Mouse (Mus musculus) liver, adult 2 months (tissue): ENCODE data around the gene Arhgef2. TPM values are rescaled to one million over a fixed set of nuclear protein-coding genes. Genes with fewer than 3 reads are reported as not detected.

Experiments
- DNase-seq: peaks from one replicate; pipeline ENCODE4 v3.0.0-alpha.2; 2011; ENCODE audit warnings: low read depth, low spot score; ENCODE audit errors: extremely low read depth
- H3K27ac ChIP-seq: fragments of 200-500 bp; replicated peaks from 2 replicates; pipeline ENCODE4 v1.5.1; 2012; ENCODE audit warnings: low read depth, mild to moderate bottlenecking, control low read depth, inconsistent platforms, low read length; ENCODE audit not compliant: insufficient read depth
- H3K27me3 ChIP-seq: fragments of 200-500 bp; 2 replicates; pipeline ENCODE4 v1.6.1; 2012; ENCODE audit warnings: mild to moderate bottlenecking, moderate library complexity, low read length, inconsistent platforms; ENCODE audit not compliant: control insufficient read depth, insufficient read depth
- H3K36me3 ChIP-seq: fragments of 200-500 bp; 2 replicates; pipeline ENCODE4 v1.6.1; 2012; ENCODE audit warnings: low read length, inconsistent platforms; ENCODE audit not compliant: control insufficient read depth, insufficient read depth
- H3K4me1 ChIP-seq: fragments of 200-500 bp; 2 replicates; pipeline ENCODE4 v1.6.1; 2011; ENCODE audit warnings: low read length; ENCODE audit not compliant: control insufficient read depth, insufficient read depth
- H3K4me3 ChIP-seq: fragments of 200-500 bp; 2 replicates; pipeline ENCODE4 v1.5.1; 2011; ENCODE audit warnings: low read depth, mild to moderate bottlenecking, control low read depth, low read length, moderate library complexity; ENCODE audit not compliant: insufficient read depth
- H3K79me2 ChIP-seq: fragments of 200-500 bp; 2 replicates; pipeline ENCODE4 v1.6.1; 2012; ENCODE audit warnings: inconsistent platforms, mild to moderate bottlenecking, low read length, moderate library complexity; ENCODE audit not compliant: control insufficient read depth, insufficient read depth
- H3K9ac ChIP-seq: fragments of 200-500 bp; 2 replicates; pipeline ENCODE4 v1.6.1; 2012; ENCODE audit warnings: low read depth, mild to moderate bottlenecking, control low read depth, inconsistent platforms, low read length
- CTCF ChIP-seq: fragments of 200-500 bp; IDR thresholded peaks from 2 replicates; pipeline ENCODE4 v1.5.1; 2011; ENCODE audit warnings: low read depth, low read length, control low read depth
- POLR2A ChIP-seq: fragments of 200-500 bp; IDR thresholded peaks from 2 replicates; pipeline ENCODE4 v1.6.1; 2011; ENCODE audit warnings: low read length, control low read depth; ENCODE audit not compliant: insufficient read depth; ENCODE audit errors: extremely low read depth
- WGBS: fragments of 180-500 bp; shearing (Covaris S2); methylation state at CpG from one replicate; pipeline ENCODE4 v1.1.7; 2018; 5-methylcytosine and 5-hydroxymethylcytosine counted together
- polyA plus RNA-seq: library from polyadenylated mRNA; depleted of rRNA; stranded (reverse); fragments of >200 nt; gene quantifications from 2 replicates; pipeline ENCODE4 v1.2.3, GENCODE M21; 2012
- total RNA-seq: library from RNA; depleted of rRNA; stranded (reverse); fragments of >200 nt; gene quantifications from 2 replicates; pipeline ENCODE4 v1.2.3, GENCODE M21; 2014

Gene Arhgef2
- total and polyA plus RNA-seq, 2 experiments, result 2.7 to 4.9 TPM

- peak overlapping the region; percentile 44 for H3K4me3 ChIP-seq
- no peaks in the 10 kb centered on the region for H3K36me3 ChIP-seq
- TF ChIP-seq POLR2A, result no peak
- no peak for TF ChIP-seq CTCF
- WGBS, result 57% methylated on average over 15 of the region's 15 CpGs
- no peak for DNase-seq
- 0 out of 2 replicates have a peak, but pooled peaks cover 7% of the 10 kb centered on the region for H3K27me3 ChIP-seq
- H3K4me1 ChIP-seq, result peaks cover 8% of the 10 kb centered on the region
- peaks cover 3% of the 10 kb centered on the region; the same call in 1 of the 2 replicates for H3K79me2 ChIP-seq
- peak overlapping the region; percentile 31 for H3K9ac ChIP-seq
- peak overlapping the region; percentile 60 for H3K27ac ChIP-seq
These were observed 17.8 kb downstream of the Arhgef2 start for GRCm38 (mm10) chr3:88623346-88624135.

- H3K9ac ChIP-seq, result peak overlapping the region; percentile 32; the same call in 1 of the 2 replicates
- 0 out of 2 replicates have a peak, but pooled peaks cover 7% of the 10 kb centered on the region for H3K27me3 ChIP-seq
- H3K36me3 ChIP-seq, result no peaks in the 10 kb centered on the region
- peaks cover 8% of the 10 kb centered on the region for H3K4me1 ChIP-seq
- H3K79me2 ChIP-seq, result peaks cover 3% of the 10 kb centered on the region; the same call in 1 of the 2 replicates
- WGBS, result 31% methylated on average over 4 of the region's 4 CpGs
- no peak overlapping the region for H3K27ac ChIP-seq
- DNase-seq, result no peak
- no peak overlapping the region for H3K4me3 ChIP-seq
- TF ChIP-seq POLR2A (no peak), CTCF (no peak)
These were observed 18.6 kb downstream of the Arhgef2 start for GRCm38 (mm10) chr3:88624324-88624723.

GRCm38 (mm10) chr3:88624951-88625350 is 19.2 kb downstream of the Arhgef2 start:
- H3K9ac ChIP-seq, result no peak overlapping the region
- no peak for TF ChIP-seq CTCF
- no peak for TF ChIP-seq POLR2A
- no peak for DNase-seq
- no peak overlapping the region for H3K27ac ChIP-seq
- H3K36me3 ChIP-seq, result no peaks in the 10 kb centered on the region
- H3K4me3 ChIP-seq, result no peak overlapping the region
- peaks cover 8% of the 10 kb centered on the region for H3K4me1 ChIP-seq
- 63% methylated on average over 2 of the region's 2 CpGs for WGBS
- H3K27me3 ChIP-seq, result 0 out of 2 replicates have a peak, but pooled peaks cover 7% of the 10 kb centered on the region
- peaks cover 3% of the 10 kb centered on the region; the same call in 1 of the 2 replicates for H3K79me2 ChIP-seq

- Histone ChIP-seq H3K27me3 (0 out of 2 replicates have a peak, but pooled peaks cover 7% of the 10 kb centered on the region), H3K4me1 (peaks cover 6% of the 10 kb centered on the region), H3K36me3 (no peaks in the 10 kb centered on the region), H3K9ac (no peak overlapping the region), H3K79me2 (peaks cover 3% of the 10 kb centered on the region; the same call in 1 of the 2 replicates), H3K27ac (no peak overlapping the region), H3K4me3 (no peak overlapping the region)
- WGBS, result 90% methylated on average over 7 of the region's 7 CpGs
- no peak for DNase-seq
- no peak for TF ChIP-seq POLR2A
- no peak for TF ChIP-seq CTCF
These were observed 19.8 kb downstream of the Arhgef2 start for GRCm38 (mm10) chr3:88625531-88625930.

- Histone ChIP-seq H3K27ac (no peak overlapping the region), H3K9ac (no peak overlapping the region), H3K4me1 (peaks cover 2% of the 10 kb centered on the region; the same call in 1 of the 2 replicates), H3K79me2 (peaks cover 3% of the 10 kb centered on the region; the same call in 1 of the 2 replicates), H3K4me3 (no peak overlapping the region), H3K36me3 (no peaks in the 10 kb centered on the region), H3K27me3 (no peaks in the 10 kb centered on the region)
- no peak for TF ChIP-seq CTCF
- no peak for TF ChIP-seq POLR2A
- WGBS, result 77% methylated on average over 7 of the region's 7 CpGs
- DNase-seq, result no peak
These were observed 20.6 kb downstream of the Arhgef2 start for GRCm38 (mm10) chr3:88626316-88626715.
